ENCODE assay signal across 9 mouse cellular contexts in the genomic region with DNA sequence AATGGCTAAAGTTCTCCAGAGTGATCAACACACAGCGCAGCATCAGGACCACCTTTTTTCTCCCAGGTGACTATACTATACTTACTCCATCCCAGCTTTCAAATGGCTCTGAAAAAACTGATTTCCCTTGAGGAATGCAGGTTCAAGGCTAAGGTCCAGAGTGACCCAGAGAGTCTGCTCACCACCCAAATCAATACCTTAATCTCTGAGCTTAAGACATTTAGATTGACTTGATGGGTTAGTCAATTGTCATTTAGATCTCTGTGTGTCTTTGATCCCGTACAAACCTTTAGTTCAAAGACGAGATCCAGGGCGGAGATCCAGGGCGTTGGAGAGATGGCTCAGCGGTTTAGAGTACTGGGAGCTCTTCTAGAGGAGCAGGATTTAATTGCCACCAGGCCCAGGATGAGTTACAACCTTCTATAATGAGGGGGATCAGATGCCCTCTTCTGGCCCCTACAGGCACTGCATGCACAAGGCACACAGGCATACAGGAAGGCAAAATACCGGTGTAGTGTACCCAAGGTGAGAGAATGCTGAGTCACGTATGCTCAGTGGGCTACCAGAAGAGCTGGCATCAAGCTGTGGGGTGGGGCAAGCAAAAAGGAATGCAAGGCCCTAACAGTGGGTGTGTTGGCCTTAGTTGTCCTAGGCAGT. TPM values are rescaled to one million over a fixed set of nuclear protein-coding genes. Genes with fewer than 3 reads are reported as not detected.
DNase-seq lines count a peak whose midpoint lies in the region; ATAC-seq and TF ChIP-seq lines count a peak whose summit lies in the region.
"Had no signal": no experiment of that assay in that cellular context is flagged by ENCODE, and none has a peak within 500 bp of the region (broad histone marks: within the 10 kb centered on the region; RNA-seq: fewer than 3 reads in every experiment).

No protein-coding gene starts in this region.

- peak; percentile 33 for DNase-seq in gastrocnemius, postnatal 10 days
- no peak for DNase-seq in gastrocnemius, adult 18-20 months (ENCODE audit: low spot score)
- peak; percentile 82 for DNase-seq in 3T3-L1 (ENCODE audit: low read depth, low spot score)
- peak; percentile 41 for DNase-seq in T-cell, adult 2 months (ENCODE audit: low spot score)
- peak; percentile 35 to 59 for DNase-seq in thymus, postnatal 10 days (ENCODE audit: low spot score in 2 of 2)
- DNase-seq in cerebellum, adult 11-12 months: no peak

- 0 out of 2 replicates have a peak, but pooled peaks cover 4% of the 10 kb centered on the region for H3K36me3 ChIP-seq in intestine, postnatal 0 days (ENCODE audit: control insufficient read depth, insufficient read depth)
- H3K36me3 ChIP-seq in lung, embryonic 16.5 days (ENCODE audit: control insufficient read depth, insufficient read depth, low read length): peaks cover 22% of the 10 kb centered on the region

- TF ChIP-seq CTCF in intestine, postnatal 0 days (IDR thresholded peaks at IDR 0.05; ENCODE audit: low read depth): peak; percentile 79

- H3K9me3 ChIP-seq in intestine, postnatal 0 days (ENCODE audit: control insufficient read depth): no peaks in the 10 kb centered on the region
- no peaks in the 10 kb centered on the region for H3K9me3 ChIP-seq in lung, embryonic 16.5 days (ENCODE audit: control insufficient read depth, low read length)

- H3K4me3 ChIP-seq in intestine, postnatal 0 days (ENCODE audit: low read depth, low read length): no peak overlapping the region
- H3K4me3 ChIP-seq in lung, embryonic 16.5 days (ENCODE audit: low read length): no peak overlapping the region

- no peak overlapping the region for H3K27ac ChIP-seq in intestine, postnatal 0 days (ENCODE audit: low read depth, low read length)
- no peak overlapping the region for H3K27ac ChIP-seq in lung, embryonic 16.5 days (ENCODE audit: low read length)

- no peak overlapping the region for H3K9ac ChIP-seq in intestine, postnatal 0 days (ENCODE audit: low read depth, low read length)
- H3K9ac ChIP-seq in lung, embryonic 16.5 days (ENCODE audit: low read length): no peak overlapping the region

- H3K4me2 ChIP-seq in intestine, postnatal 0 days (replicated peaks; ENCODE audit: low read depth): no peak overlapping the region
- no peak overlapping the region for H3K4me2 ChIP-seq in lung, embryonic 16.5 days (ENCODE audit: low read depth, low read length)

- 70% methylated on average over 8 of the region's 8 CpGs for WGBS in intestine, postnatal 0 days
- 69% methylated on average over 8 of the region's 8 CpGs for WGBS in lung, embryonic 16.5 days

- H3K27me3 ChIP-seq in intestine, postnatal 0 days (replicated peaks; ENCODE audit: control insufficient read depth, insufficient read depth, low read length): no peaks in the 10 kb centered on the region
- H3K27me3 ChIP-seq in lung, embryonic 16.5 days (ENCODE audit: control insufficient read depth, insufficient read depth, low read depth, low read length): no peaks in the 10 kb centered on the region

- ATAC-seq in intestine, postnatal 0 days: peak; percentile 43; the same call in 1 of the 2 replicates
- peak; percentile 11; the same call in 1 of the 2 replicates for ATAC-seq in lung, embryonic 16.5 days (ENCODE audit: low read depth)

- H3K4me1 ChIP-seq in intestine, postnatal 0 days (replicated peaks; ENCODE audit: control insufficient read depth, insufficient read depth, low read length): peaks cover 4% of the 10 kb centered on the region; the same call in 1 of the 2 replicates
- H3K4me1 ChIP-seq in lung, embryonic 16.5 days (replicated peaks; ENCODE audit: control insufficient read depth, insufficient read depth, low read length): peaks cover 16% of the 10 kb centered on the region

RNA-seq across cellular contexts. Expression of a gene that starts 24.9 kb away (rescaled TPM):
- total RNA-seq in gastrocnemius, postnatal 10 days (2021): 1 to 10 TPM in 1 of 2 experiments, under 1 TPM in 1; 0.23 to 1.4 TPM
- not detected for total RNA-seq in gastrocnemius, adult 18-20 months (2021)
- polyA plus RNA-seq in intestine, postnatal 0 days (2015; fragmentation: Nextera tagmentation; extraction: Ambion mirVana): 5.2 and 7.4 TPM in 2 replicates
- polyA plus RNA-seq in lung, embryonic 16.5 days (2015; fragmentation: Nextera tagmentation; extraction: Ambion mirVana): 31.0 and 36.2 TPM in 2 replicates

RNA-seq across cellular contexts. Expression of a gene that starts 43.5 kb away (rescaled TPM):
- not detected for total RNA-seq in gastrocnemius, postnatal 10 days (2021)
- not detected for total RNA-seq in gastrocnemius, adult 18-20 months (2021)
- polyA plus RNA-seq in intestine, postnatal 0 days (2015; fragmentation: Nextera tagmentation; extraction: Ambion mirVana): 142 and 149 TPM in 2 replicates
- polyA plus RNA-seq in lung, embryonic 16.5 days (2015; fragmentation: Nextera tagmentation; extraction: Ambion mirVana): not detected in 2 replicates
- polyA plus RNA-seq: limb, embryonic 14.5 days had no signal

RNA-seq across cellular contexts. Expression of a gene that starts 53.8 kb away (rescaled TPM):
- 10 to 100 TPM; 31.6 to 34.5 TPM for total RNA-seq in gastrocnemius, postnatal 10 days (2021)
- 10 to 100 TPM; 33.4 to 35.7 TPM for total RNA-seq in gastrocnemius, adult 18-20 months (2021)
- 91.8 and 99.2 TPM in 2 replicates for polyA plus RNA-seq in intestine, postnatal 0 days (2015; fragmentation: Nextera tagmentation; extraction: Ambion mirVana)
- polyA plus RNA-seq in lung, embryonic 16.5 days (2015; fragmentation: Nextera tagmentation; extraction: Ambion mirVana): 84.3 and 92.0 TPM in 2 replicates

Comparison
In these comparisons a context has a peak if more than half of its experiments do, and no peak if none do; other contexts are left out.
1. DNase-seq: peak in gastrocnemius, postnatal 10 days (single experiment), 3T3-L1 (single experiment), T-cell, adult 2 months (single experiment) and thymus, postnatal 10 days (2 of 2); none in gastrocnemius, adult 18-20 months (single experiment) and cerebellum, adult 11-12 months (single experiment).